Mouse (Mus musculus) intestine, embryonic 16.5 days (tissue): ENCODE data around the gene Sox5. TPM values are rescaled to one million over a fixed set of nuclear protein-coding genes. Genes with fewer than 3 reads are reported as not detected.

ENCODE experiments used
- ATAC-seq: fragments of 200-750 bp; cut with Nextera tagmentation; 2 replicates; pipeline ENCODE4 v1.8.0; 2017; ENCODE audit warnings: moderate TSS enrichment, moderate library complexity
- H3K27ac ChIP-seq: fragments of 300-500 bp; sonication (generic); 2 replicates; pipeline ENCODE4 v1.5.1; 2014; ENCODE audit warnings: mild to moderate bottlenecking, low read length
- H3K27me3 ChIP-seq: fragments of 300-500 bp; sonication (generic); replicated peaks from 2 replicates; pipeline ENCODE4 v1.6.1; 2014; ENCODE audit warnings: low read length, control low read depth, mixed read lengths; ENCODE audit not compliant: control insufficient read depth, insufficient read depth
- H3K36me3 ChIP-seq: fragments of 300-500 bp; sonication (generic); 2 replicates; pipeline ENCODE4 v1.6.1; 2014; ENCODE audit warnings: low read length, control low read depth; ENCODE audit not compliant: control insufficient read depth, insufficient read depth
- H3K4me1 ChIP-seq: fragments of 300-500 bp; sonication (generic); 2 replicates; pipeline ENCODE4 v1.6.1; 2014; ENCODE audit warnings: low read length, control low read depth, mixed read lengths; ENCODE audit not compliant: control insufficient read depth, insufficient read depth
- H3K4me2 ChIP-seq: fragments of 300-500 bp; sonication (generic); 2 replicates; pipeline ENCODE4 v1.6.1; 2014; ENCODE audit warnings: low read depth, low read length, control low read depth
- H3K4me3 ChIP-seq: fragments of 300-500 bp; sonication (generic); 2 replicates; pipeline ENCODE4 v1.5.1; 2014; ENCODE audit warnings: mild to moderate bottlenecking, low read length
- H3K9ac ChIP-seq: fragments of 300-500 bp; sonication (generic); 2 replicates; pipeline ENCODE4 v1.6.1; 2014; ENCODE audit warnings: low read depth, low read length
- H3K9me3 ChIP-seq: fragments of 300-500 bp; sonication (generic); 2 replicates; pipeline ENCODE4 v1.6.1; 2016; ENCODE audit warnings: low read length, control low read depth; ENCODE audit not compliant: control insufficient read depth
- WGBS: fragments of 180-500 bp; shearing (Covaris S2); extraction: QIAGEN DNeasy Blood & Tissue Kit; methylation state at CpG from one replicate; pipeline ENCODE4 v1.1.7; 2014; 5-methylcytosine and 5-hydroxymethylcytosine counted together
- polyA plus RNA-seq: library from polyadenylated mRNA; unstranded; fragments of >200 nt; fragmentation: Nextera tagmentation; extraction: Ambion mirVana; gene quantifications from 2 replicates; pipeline ENCODE4 v1.2.1, GENCODE M21; 2015

The Sox5 gene
- polyA plus RNA-seq, 1 experiment from 2014 or later: 14.3 TPM

DNA sequence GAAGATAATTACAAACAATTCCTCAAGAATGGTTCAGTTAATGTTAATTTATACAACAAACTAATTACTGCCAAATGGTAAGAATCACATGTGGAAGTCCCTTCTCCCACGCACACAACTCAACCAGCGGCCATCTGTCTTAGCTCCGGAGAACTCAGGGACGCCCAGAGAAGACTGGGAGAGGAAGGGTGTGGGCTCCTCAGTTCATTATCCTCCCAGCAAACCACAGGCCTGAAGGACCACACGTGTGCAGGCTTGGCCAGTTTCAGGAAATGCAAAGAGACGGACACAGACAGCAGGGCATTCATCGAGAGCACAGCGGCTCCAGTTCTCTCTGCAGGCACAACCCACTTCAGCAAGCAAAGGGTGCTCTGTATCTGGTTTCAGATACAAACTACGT lies 683.7 kb downstream of the Sox5 start:
- no peak overlapping the region for H3K4me3 ChIP-seq
- H3K4me1 ChIP-seq: 0 out of 2 replicates have a peak, but pooled peaks cover 3% of the 10 kb centered on the region
- H3K9ac ChIP-seq: no peak overlapping the region
- no peak overlapping the region for H3K27ac ChIP-seq
- H3K27me3 ChIP-seq: no peaks in the 10 kb centered on the region
- H3K36me3 ChIP-seq: no peaks in the 10 kb centered on the region
- no peak for ATAC-seq
- H3K4me2 ChIP-seq: no peak overlapping the region
- H3K9me3 ChIP-seq: no peaks in the 10 kb centered on the region; the same call in 1 of the 2 replicates
- WGBS: 41% methylated on average over 9 of the region's 9 CpGs

DNA sequence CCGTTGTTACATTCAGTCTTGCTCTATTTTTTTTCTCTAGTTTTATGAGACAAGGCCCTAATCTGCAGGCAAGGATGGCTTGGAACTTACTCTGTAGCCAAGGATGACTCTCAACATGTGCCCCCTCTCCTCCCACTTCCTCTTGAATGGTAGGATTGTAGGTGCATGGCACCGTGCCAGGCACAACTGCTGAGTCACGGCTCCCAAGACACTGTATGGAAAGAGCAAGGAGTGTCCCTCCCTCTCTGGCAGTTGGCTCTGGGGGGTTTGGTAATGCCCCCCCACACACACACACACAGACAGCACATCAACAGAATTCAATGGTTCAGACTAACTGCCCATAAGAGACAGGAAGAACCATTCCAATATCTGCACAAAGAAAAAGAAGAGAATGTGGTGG lies 693.5 kb downstream of the Sox5 start:
- H3K27me3 ChIP-seq: no peaks in the 10 kb centered on the region
- H3K9me3 ChIP-seq: no peaks in the 10 kb centered on the region
- H3K27ac ChIP-seq: no peak overlapping the region
- ATAC-seq: peak; percentile 50; the same call in 1 of the 2 replicates
- WGBS: 69% methylated on average over 3 of the region's 3 CpGs
- no peaks in the 10 kb centered on the region for H3K36me3 ChIP-seq
- no peak overlapping the region for H3K9ac ChIP-seq
- no peak overlapping the region for H3K4me3 ChIP-seq
- H3K4me1 ChIP-seq: 0 out of 2 replicates have a peak, but pooled peaks cover 2% of the 10 kb centered on the region
- no peak overlapping the region for H3K4me2 ChIP-seq

DNA sequence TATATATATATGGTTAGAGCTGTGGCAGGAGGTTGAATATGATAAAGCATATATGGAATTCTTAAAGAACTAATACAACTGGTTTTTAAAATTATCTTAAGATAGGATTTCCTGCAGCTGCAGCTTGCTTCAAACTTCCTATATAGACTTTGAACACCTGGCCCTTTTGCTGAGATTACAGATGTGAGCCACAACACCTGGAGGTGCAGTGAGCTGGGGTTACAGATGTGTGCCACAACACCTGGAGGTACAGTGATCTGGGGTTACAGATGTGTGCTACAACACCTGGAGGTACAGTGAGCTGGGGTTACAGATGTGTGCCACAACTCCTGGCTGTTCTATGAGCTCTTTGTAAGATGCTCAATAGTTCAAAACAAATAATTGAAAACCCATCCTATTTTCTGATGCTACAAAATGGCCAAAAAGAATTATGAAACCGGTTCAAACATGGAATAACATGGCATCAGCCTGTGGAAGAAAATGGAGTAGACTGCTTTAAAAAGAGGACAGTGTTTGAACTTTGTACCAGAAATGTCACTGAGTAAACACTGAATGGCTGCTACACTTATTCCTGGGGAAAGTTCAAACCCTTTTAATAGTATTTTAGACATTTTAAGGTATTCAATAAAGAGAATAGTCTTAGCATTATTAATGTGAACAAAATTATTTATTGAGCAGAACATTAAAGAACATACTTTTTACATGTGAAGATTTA lies 695.5 kb downstream of the Sox5 start:
- no peaks in the 10 kb centered on the region for H3K36me3 ChIP-seq
- no peak overlapping the region for H3K4me3 ChIP-seq
- H3K27me3 ChIP-seq: no peaks in the 10 kb centered on the region
- H3K4me2 ChIP-seq: no peak overlapping the region
- 0 out of 2 replicates have a peak, but pooled peaks cover 2% of the 10 kb centered on the region for H3K4me1 ChIP-seq
- peak; percentile 78 for ATAC-seq
- no peaks in the 10 kb centered on the region for H3K9me3 ChIP-seq
- WGBS: 66% methylated on average over 1 of the region's 1 CpGs
- H3K9ac ChIP-seq: no peak overlapping the region
- H3K27ac ChIP-seq: no peak overlapping the region

DNA sequence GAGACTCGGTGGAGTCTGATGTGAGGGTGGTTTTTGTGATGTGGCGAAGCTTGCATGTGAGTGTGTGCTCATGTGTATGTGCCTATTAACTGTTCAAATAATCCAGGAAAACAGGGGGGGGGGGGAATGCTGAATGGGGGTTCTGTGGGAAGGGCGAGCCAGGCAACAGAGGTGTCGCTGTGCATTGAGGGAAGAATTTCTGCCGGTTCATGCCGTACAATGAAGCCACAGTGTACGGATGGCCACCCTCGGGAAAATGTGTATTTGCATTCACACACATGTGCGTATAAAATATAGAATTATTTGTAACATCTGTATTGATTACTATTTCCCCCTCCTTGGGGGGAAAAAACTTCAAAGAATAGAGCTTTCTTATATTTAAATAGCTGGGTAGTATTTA lies 699.5 kb downstream of the Sox5 start:
- Histone ChIP-seq H3K9ac (no peak overlapping the region), H3K4me1 (0 out of 2 replicates have a peak, but pooled peaks cover 2% of the 10 kb centered on the region), H3K27ac (no peak overlapping the region), H3K4me3 (no peak overlapping the region), H3K36me3 (no peaks in the 10 kb centered on the region), H3K4me2 (no peak overlapping the region), H3K27me3 (no peaks in the 10 kb centered on the region), H3K9me3 (no peaks in the 10 kb centered on the region)
- ATAC-seq: no peak
- 89% methylated on average over 9 of the region's 9 CpGs for WGBS

DNA sequence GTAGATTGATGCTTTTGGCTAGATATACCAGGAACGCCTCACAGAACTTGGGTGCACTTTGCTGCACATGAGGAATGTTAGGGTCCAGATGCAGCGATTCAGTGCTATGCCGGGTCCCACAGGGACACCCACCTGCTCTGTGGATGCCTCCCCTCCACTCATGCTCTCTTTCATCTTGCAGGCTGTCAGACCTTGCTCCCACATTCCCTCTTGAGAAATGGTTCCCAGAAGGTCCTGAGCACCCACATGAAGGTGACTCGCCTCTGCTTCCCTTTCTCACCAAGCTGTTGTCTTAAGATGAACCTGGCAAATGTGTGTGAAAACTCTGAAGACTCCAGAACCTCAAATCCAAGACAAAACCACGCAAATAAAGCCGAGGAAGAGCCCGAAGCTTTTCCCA lies 704.0 kb downstream of the Sox5 start:
- Histone ChIP-seq H3K27me3 (no peaks in the 10 kb centered on the region), H3K4me3 (no peak overlapping the region), H3K4me2 (no peak overlapping the region), H3K4me1 (no peaks in the 10 kb centered on the region), H3K9me3 (no peaks in the 10 kb centered on the region), H3K36me3 (no peaks in the 10 kb centered on the region), H3K27ac (no peak overlapping the region), H3K9ac (no peak overlapping the region)
- no peak for ATAC-seq
- WGBS: 92% methylated on average over 7 of the region's 7 CpGs

DNA sequence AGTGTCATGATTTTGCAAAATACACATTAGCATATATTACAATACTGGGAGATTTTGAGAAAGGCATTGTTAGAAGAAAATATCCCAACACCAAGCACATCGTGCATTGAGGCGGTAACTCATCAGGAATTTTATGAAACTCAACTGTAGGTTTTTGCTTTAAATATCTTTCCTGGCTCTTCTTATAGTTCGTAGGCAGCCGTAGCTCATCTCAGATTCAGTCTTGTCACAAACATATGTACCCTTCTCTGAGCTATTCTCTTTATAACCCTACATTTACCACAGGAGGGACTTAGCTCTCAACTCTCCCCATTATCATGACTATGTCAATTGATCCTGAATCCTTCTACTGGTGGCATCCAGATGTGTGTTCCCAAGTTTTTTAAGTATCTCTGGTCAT lies 705.4 kb downstream of the Sox5 start:
- Histone ChIP-seq H3K4me3 (no peak overlapping the region), H3K36me3 (no peaks in the 10 kb centered on the region), H3K9ac (no peak overlapping the region), H3K9me3 (no peaks in the 10 kb centered on the region), H3K27ac (no peak overlapping the region), H3K27me3 (no peaks in the 10 kb centered on the region), H3K4me1 (no peaks in the 10 kb centered on the region), H3K4me2 (no peak overlapping the region)
- no peak for ATAC-seq
- whole genome bisulfite sequencing: 91% methylated on average over 4 of the region's 4 CpGs

DNA sequence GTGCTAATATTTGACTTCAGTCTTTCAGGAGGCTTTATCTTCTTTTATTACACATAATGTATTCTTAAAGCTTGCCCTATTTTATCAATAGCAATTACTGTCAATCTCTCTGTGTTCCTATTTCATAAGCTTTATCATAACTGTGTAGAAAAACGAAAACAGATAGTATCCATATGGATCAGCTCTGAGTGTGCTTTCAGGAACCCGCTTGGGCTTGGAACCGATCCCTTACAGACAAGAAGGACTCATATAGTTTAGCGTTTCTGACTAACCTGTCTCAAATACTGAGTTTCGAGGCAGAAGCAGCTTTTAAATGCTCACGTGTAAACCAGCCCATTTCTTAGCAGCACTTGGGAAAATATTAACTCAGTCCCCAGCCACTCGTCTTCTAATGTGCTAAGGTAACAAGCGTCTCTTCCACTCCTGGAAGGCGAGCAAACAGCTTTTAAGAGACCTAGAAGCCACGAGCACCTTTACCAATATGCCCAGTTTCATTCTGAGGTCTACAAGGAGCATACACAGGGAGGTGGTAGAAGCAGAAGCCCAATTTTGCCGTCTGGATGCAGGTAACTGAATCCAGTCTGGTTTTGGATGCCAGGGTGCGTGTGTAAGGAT lies 706.3 kb downstream of the Sox5 start:
- Histone ChIP-seq H3K4me1 (no peaks in the 10 kb centered on the region), H3K9ac (no peak overlapping the region), H3K27me3 (no peaks in the 10 kb centered on the region), H3K27ac (no peak overlapping the region), H3K4me3 (no peak overlapping the region), H3K4me2 (no peak overlapping the region), H3K36me3 (no peaks in the 10 kb centered on the region), H3K9me3 (no peaks in the 10 kb centered on the region)
- ATAC-seq: peak; percentile 58
- 67% methylated on average over 12 of the region's 12 CpGs for WGBS

DNA sequence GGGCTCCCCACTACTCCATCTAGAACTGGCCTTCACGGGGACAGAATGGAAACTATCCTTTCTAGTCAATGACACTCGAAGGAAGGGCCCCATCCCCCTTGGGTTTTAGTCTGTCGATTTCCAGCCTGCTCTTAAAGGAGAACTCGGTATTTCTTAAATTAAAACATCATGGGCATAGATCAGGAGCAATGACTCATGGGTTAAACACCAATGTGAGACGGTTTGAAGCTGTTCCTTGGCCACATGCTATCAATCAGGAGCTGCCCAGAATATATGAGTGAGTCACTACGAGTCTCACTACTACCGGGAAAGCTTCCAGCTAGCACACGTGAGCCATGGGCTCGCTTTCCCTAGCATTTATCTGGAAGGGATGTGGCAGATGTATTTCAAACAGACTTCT lies 707.0 kb downstream of the Sox5 start:
- Histone ChIP-seq H3K4me2 (no peak overlapping the region), H3K27me3 (no peaks in the 10 kb centered on the region), H3K4me1 (no peaks in the 10 kb centered on the region), H3K27ac (no peak overlapping the region), H3K36me3 (no peaks in the 10 kb centered on the region), H3K9me3 (no peaks in the 10 kb centered on the region), H3K9ac (no peak overlapping the region), H3K4me3 (no peak overlapping the region)
- 25% methylated on average over 9 of the region's 9 CpGs for WGBS
- ATAC-seq: peak; percentile 94

DNA sequence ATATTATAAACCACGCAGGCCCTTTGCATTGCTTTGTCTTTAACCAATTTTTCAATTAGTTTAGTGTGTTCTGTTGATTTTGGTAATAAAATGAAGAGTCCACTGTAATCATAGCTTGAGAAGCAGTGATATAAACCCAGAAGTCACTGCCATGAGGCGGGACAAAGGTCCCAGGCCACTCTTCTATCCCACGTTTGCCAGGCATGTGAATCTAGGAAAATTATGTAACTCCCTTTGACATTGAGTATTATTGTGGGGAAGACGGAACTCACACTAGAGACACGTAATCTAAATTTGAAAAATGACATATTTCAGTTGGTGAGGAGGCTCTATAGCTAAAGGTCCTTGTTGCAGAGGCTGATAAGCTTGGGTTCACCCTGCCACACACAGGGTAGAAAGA lies 711.3 kb downstream of the Sox5 start:
- H3K9me3 ChIP-seq: no peaks in the 10 kb centered on the region
- no peaks in the 10 kb centered on the region for H3K4me1 ChIP-seq
- H3K27me3 ChIP-seq: no peaks in the 10 kb centered on the region
- WGBS: 84% methylated on average over 5 of the region's 5 CpGs
- no peaks in the 10 kb centered on the region for H3K36me3 ChIP-seq
- H3K27ac ChIP-seq: no peak overlapping the region
- no peak overlapping the region for H3K9ac ChIP-seq
- no peak for ATAC-seq
- H3K4me2 ChIP-seq: no peak overlapping the region
- no peak overlapping the region for H3K4me3 ChIP-seq
